Mouse (Mus musculus) heart, postnatal 36 days (tissue): Measurements from ENCODE around the gene Asic4. TPM values are rescaled to one million over a fixed set of nuclear protein-coding genes. Genes with fewer than 3 reads are reported as not detected.

ENCODE experiments used
- total RNA-seq, 2 experiments: library from RNA; stranded (reverse); gene quantifications; 2 replicates each; pipeline ENCODE4 v1.2.3; 2021

The Asic4 gene
- total RNA-seq, 2 experiments from 2014 or later = not detected

Other genes starting within 250 kb of the Asic4 start
- gene Glb1l, start 239.6 kb upstream of the Asic4 start, total RNA-seq = 1 to 10 TPM; 2.5 to 4.0 TPM
- 10 to 100 TPM; 38.1 to 41.0 TPM for gene Stk16, start 239.6 kb upstream of the Asic4 start, total RNA-seq
- 100 to 1,000 TPM; 778 to 837 TPM for gene Tuba4a, start 230.6 kb upstream of the Asic4 start, total RNA-seq
- not detected for gene A630095N17Rik, start 218.3 kb upstream of the Asic4 start, total RNA-seq
- 100 to 1,000 TPM; 104 to 112 TPM for gene Dnajb2, start 214.0 kb upstream of the Asic4 start, total RNA-seq
- gene Ptprn, start 185.9 kb upstream of the Asic4 start, total RNA-seq = under 1 TPM; 0.92 to 0.95 TPM
- not detected for gene Resp18, start 172.0 kb upstream of the Asic4 start, total RNA-seq
- gene Dnpep, start 132.4 kb upstream of the Asic4 start, total RNA-seq = 10 to 100 TPM; 78.0 to 89.7 TPM
- 1,000 to 10,000 TPM; 1,347 to 1,420 TPM for gene Des, start 90.1 kb upstream of the Asic4 start, total RNA-seq
- gene Speg, start 75.1 kb upstream of the Asic4 start, total RNA-seq = 100 to 1,000 TPM; 120 to 128 TPM
- gene Gmppa, start 14.5 kb upstream of the Asic4 start, total RNA-seq = 10 to 100 TPM; 35.5 to 39.9 TPM
- 10 to 100 TPM; 25.5 to 26.8 TPM for gene Chpf, start 28.9 kb downstream of the Asic4 start, total RNA-seq
- under 1 TPM; 0.11 to 0.19 TPM for gene Tmem198, start 29.1 kb downstream of the Asic4 start, total RNA-seq
- gene Obsl1, start 56.0 kb downstream of the Asic4 start, total RNA-seq = 100 to 1,000 TPM; 130 to 136 TPM
- 1 to 10 TPM; 3.6 TPM for gene Inha, start 56.6 kb downstream of the Asic4 start, total RNA-seq
- 10 to 100 TPM in 1 of 2 experiments, 1 to 10 TPM in 1; 9.2 to 14.1 TPM for gene Stk11ip, start 71.1 kb downstream of the Asic4 start, total RNA-seq
- gene Slc4a3, start 95.8 kb downstream of the Asic4 start, total RNA-seq = 100 to 1,000 TPM; 233 to 249 TPM